Comparison of ENCODE assay signal across 8 mouse cellular contexts in the genomic region with DNA sequence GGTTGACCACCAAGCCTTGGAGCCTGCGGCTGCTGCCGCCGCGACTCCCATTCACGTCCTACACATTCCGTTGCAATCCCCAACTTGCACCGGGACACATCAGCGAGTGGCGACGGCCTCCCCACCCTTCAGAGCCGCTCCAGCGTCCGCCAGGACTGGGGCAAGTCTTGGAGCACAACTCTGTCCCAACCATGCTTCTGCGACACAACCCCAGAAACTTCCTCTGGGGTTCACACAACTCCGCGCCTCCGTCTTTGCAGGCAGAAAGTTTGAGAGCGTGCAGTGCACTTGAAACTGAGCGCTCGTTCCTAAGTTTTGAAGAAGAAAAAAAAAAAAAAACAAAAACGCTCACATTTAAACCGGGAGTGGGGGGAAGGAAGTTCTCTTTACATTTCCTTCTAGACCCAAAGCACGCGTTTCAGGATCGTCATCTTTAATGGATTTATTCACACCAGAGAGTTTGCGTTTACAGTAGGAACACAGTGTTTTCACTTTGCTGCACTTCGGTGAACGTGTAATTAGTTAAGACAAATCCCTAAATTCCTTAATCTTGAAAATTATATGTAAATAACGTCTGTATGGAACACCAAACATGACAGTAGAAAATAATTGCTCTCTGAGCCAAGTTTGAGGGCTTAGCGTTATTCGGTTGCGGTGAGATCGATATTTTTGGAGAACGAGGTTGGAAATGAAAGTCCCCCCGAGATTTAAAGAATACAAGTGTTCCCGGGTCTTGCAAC. TPM values are rescaled to one million over a fixed set of nuclear protein-coding genes. Genes with fewer than 3 reads are reported as not detected.
DNase-seq lines count a peak whose midpoint lies in the region; ATAC-seq and TF ChIP-seq lines count a peak whose summit lies in the region.

No protein-coding gene starts in this region.

- no peaks in the 10 kb centered on the region for H3K9me3 ChIP-seq in embryonic facial prominence, embryonic 14.5 days (ENCODE audit: control insufficient read depth, low read length)
- H3K9me3 ChIP-seq in limb, embryonic 14.5 days (ENCODE audit: control insufficient read depth, low read length) = no peaks in the 10 kb centered on the region
- no peaks in the 10 kb centered on the region for H3K9me3 ChIP-seq in midbrain, embryonic 16.5 days (replicated peaks; ENCODE audit: control insufficient read depth, low read length, poor library complexity, severe bottlenecking)
- no peaks in the 10 kb centered on the region for H3K9me3 ChIP-seq in stomach, embryonic 15.5 days

- H3K27ac ChIP-seq in embryonic facial prominence, embryonic 14.5 days (replicated peaks; ENCODE audit: low read depth, low read length) = no peak overlapping the region
- no peak overlapping the region for H3K27ac ChIP-seq in limb, embryonic 14.5 days (replicated peaks; ENCODE audit: low read depth, low read length)
- H3K27ac ChIP-seq in midbrain, embryonic 16.5 days (ENCODE audit: low read length) = no peak overlapping the region
- H3K27ac ChIP-seq in stomach, embryonic 15.5 days = no peak overlapping the region

- peak overlapping the region; percentile 99 for H3K4me2 ChIP-seq in embryonic facial prominence, embryonic 14.5 days (ENCODE audit: low read depth, low read length)
- H3K4me2 ChIP-seq in limb, embryonic 14.5 days (replicated peaks; ENCODE audit: low read depth, low read length, severe bottlenecking) = peak overlapping the region; percentile 99
- peak overlapping the region; percentile 93 for H3K4me2 ChIP-seq in midbrain, embryonic 16.5 days (ENCODE audit: low read length)
- peak overlapping the region; percentile 100 for H3K4me2 ChIP-seq in stomach, embryonic 15.5 days

- no peaks in the 10 kb centered on the region for H3K36me3 ChIP-seq in embryonic facial prominence, embryonic 14.5 days (ENCODE audit: control insufficient read depth, insufficient read depth, low read length)
- no peaks in the 10 kb centered on the region for H3K36me3 ChIP-seq in limb, embryonic 14.5 days (ENCODE audit: control insufficient read depth, insufficient read depth, low read length)
- H3K36me3 ChIP-seq in midbrain, embryonic 16.5 days (ENCODE audit: control insufficient read depth, insufficient read depth, low read length) = no peaks in the 10 kb centered on the region
- H3K36me3 ChIP-seq in stomach, embryonic 15.5 days = no peaks in the 10 kb centered on the region

- peaks cover 26% of the 10 kb centered on the region for H3K4me1 ChIP-seq in embryonic facial prominence, embryonic 14.5 days (ENCODE audit: control insufficient read depth, insufficient read depth, low read length)
- H3K4me1 ChIP-seq in limb, embryonic 14.5 days (ENCODE audit: control insufficient read depth, insufficient read depth, low read length) = peaks cover 22% of the 10 kb centered on the region
- peaks cover 32% of the 10 kb centered on the region for H3K4me1 ChIP-seq in midbrain, embryonic 16.5 days (ENCODE audit: control insufficient read depth, insufficient read depth, low read length)
- peaks cover 15% of the 10 kb centered on the region for H3K4me1 ChIP-seq in stomach, embryonic 15.5 days

- H3K27me3 ChIP-seq in embryonic facial prominence, embryonic 14.5 days (replicated peaks; ENCODE audit: control insufficient read depth, insufficient read depth, low read length) = peaks cover 56% of the 10 kb centered on the region
- peaks cover 42% of the 10 kb centered on the region for H3K27me3 ChIP-seq in limb, embryonic 14.5 days (ENCODE audit: control insufficient read depth, insufficient read depth, low read length)
- H3K27me3 ChIP-seq in midbrain, embryonic 16.5 days (ENCODE audit: control insufficient read depth, insufficient read depth, low read depth, low read length) = peaks cover 9% of the 10 kb centered on the region
- 0 out of 2 replicates have a peak, but pooled peaks cover 4% of the 10 kb centered on the region for H3K27me3 ChIP-seq in stomach, embryonic 15.5 days (replicated peaks)

- WGBS in embryonic facial prominence, embryonic 14.5 days = under 1% methylated on average over 35 of the region's 36 CpGs
- under 1% methylated on average over 36 of the region's 36 CpGs for WGBS in limb, embryonic 14.5 days
- WGBS in midbrain, embryonic 16.5 days = under 1% methylated on average over 36 of the region's 36 CpGs
- under 1% methylated on average over 36 of the region's 36 CpGs for WGBS in stomach, embryonic 15.5 days

- peak overlapping the region; percentile 88 for H3K9ac ChIP-seq in embryonic facial prominence, embryonic 14.5 days (ENCODE audit: low read depth, low read length)
- peak overlapping the region; percentile 88 for H3K9ac ChIP-seq in limb, embryonic 14.5 days (ENCODE audit: low read depth, low read length, severe bottlenecking)
- H3K9ac ChIP-seq in midbrain, embryonic 16.5 days (ENCODE audit: low read depth, low read length) = peak overlapping the region; percentile 96
- peak overlapping the region; percentile 50 for H3K9ac ChIP-seq in stomach, embryonic 15.5 days

- H3K4me3 ChIP-seq in embryonic facial prominence, embryonic 14.5 days (ENCODE audit: low read depth, low read length) = peak overlapping the region; percentile 88
- H3K4me3 ChIP-seq in limb, embryonic 14.5 days (replicated peaks; ENCODE audit: low read length) = peak overlapping the region; percentile 93
- peak overlapping the region; percentile 99 for H3K4me3 ChIP-seq in midbrain, embryonic 16.5 days (ENCODE audit: low read depth, low read length)
- H3K4me3 ChIP-seq in stomach, embryonic 15.5 days (replicated peaks) = peak overlapping the region; percentile 90

- DNase-seq in cerebellum, adult 11 months = peak; percentile 38
- peak; percentile 37 for DNase-seq in NIH3T3 (ENCODE audit: low read depth)
- peak; percentile 46 for DNase-seq in embryonic facial prominence, embryonic 14.5 days (ENCODE audit: low spot score)
- DNase-seq in limb, embryonic 14.5 days (ENCODE audit: low spot score) = peak; percentile 25

- no peak for ATAC-seq in cerebellum, adult (ENCODE audit: insufficient number of reproducible peaks, low FRiP score, low TSS enrichment)
- no peak for ATAC-seq in embryonic facial prominence, embryonic 14.5 days (ENCODE audit: low read depth)
- ATAC-seq in hematopoietic stem cell, adult 5-6 weeks (replicated peaks in 1 of 2; ENCODE audit: insufficient read depth in 1 of 2, low FRiP score in 2 of 2, low TSS enrichment in 1 of 2, low read depth in 1 of 2, poor library complexity in 2 of 2, severe bottlenecking in 2 of 2) = peak; percentile 17 to 48; a peak in 3 of 4 replicates
- no peak for ATAC-seq in limb, embryonic 14.5 days (ENCODE audit: low FRiP score, low read depth)
- peak; percentile 13; the same call in 1 of the 2 replicates for ATAC-seq in midbrain, embryonic 16.5 days
- 0 out of 2 replicates have a peak, but pooled peaks have one; percentile 16 for ATAC-seq in stomach, embryonic 15.5 days (ENCODE audit: insufficient read depth, low FRiP score, low read depth)

- TF ChIP-seq POLR2A in limb, embryonic 14.5 days (IDR thresholded peaks at IDR 0.05; ENCODE audit: borderline replicate concordance, extremely low read depth, insufficient read depth, insufficient read length) = no peak

RNA-seq across cellular contexts. Expression of gene Cux1, which starts 0.9 kb away (rescaled TPM):
- polyA plus RNA-seq in embryonic facial prominence, embryonic 14.5 days (2014; fragmentation: Nextera tagmentation; extraction: Ambion mirVana) = 60.6 and 65.5 TPM in 2 replicates
- total RNA-seq in hematopoietic stem cell, adult 5-6 weeks (2017) = 171 and 172 TPM in 2 replicates
- 39.0 and 42.1 TPM in 2 replicates for polyA plus RNA-seq in limb, embryonic 14.5 days (2012; rRNA removed)
- polyA plus RNA-seq in limb, embryonic 14.5 days (2014; fragmentation: Nextera tagmentation; extraction: Ambion mirVana) = 64.3 and 77.8 TPM in 2 replicates
- polyA plus RNA-seq in midbrain, embryonic 16.5 days (2015; fragmentation: Nextera tagmentation; extraction: Ambion mirVana) = 109 and 117 TPM in 2 replicates
- polyA plus RNA-seq in stomach, embryonic 15.5 days (2015; fragmentation: Nextera tagmentation; extraction: Ambion mirVana) = 73.5 and 81.0 TPM in 2 replicates

Comparison
In these comparisons a context has a peak if more than half of its experiments do, and no peak if none do; other contexts are left out.
1. ATAC-seq: peak in hematopoietic stem cell, adult 5-6 weeks (2 of 2), midbrain, embryonic 16.5 days (single experiment) and stomach, embryonic 15.5 days (single experiment); none in cerebellum, adult (single experiment), embryonic facial prominence, embryonic 14.5 days (single experiment) and limb, embryonic 14.5 days (single experiment).
2. Peak in every context shown above with its lines, with median percentiles within 50 percentile points of each other: DNase-seq, H3K4me2 ChIP-seq, H3K4me3 ChIP-seq and H3K9ac ChIP-seq.